Mouse (Mus musculus) adipose tissue, adult 10 weeks (tissue): ENCODE measurements around the gene Mtnr1a. TPM values are rescaled to one million over a fixed set of nuclear protein-coding genes. Genes with fewer than 3 reads are reported as not detected.

Experiments
- polyA plus RNA-seq: library from polyadenylated mRNA; stranded (reverse); fragments of 350-450 nt; fragmentation: Illumina TruSeq; extraction: RNeasy Lipid Tissue Mini Kit (QIAGEN cat#74804); gene quantifications from one replicate; pipeline ENCODE4 v1.2.3, GENCODE M21; 2014; ENCODE audit warnings: low read depth, low replicate concordance

The Mtnr1a gene
- not detected for polyA plus RNA-seq

GRCm38 (mm10) chr8:45068759-45069386, at the start of gene Mtnr1a:
Gene Mtnr1a (plus strand): TSS chr8:45069137.

Other genes starting within 250 kb of the Mtnr1a start
- gene Fat1, start 133.7 kb upstream of the Mtnr1a start, polyA plus RNA-seq = 50.2 TPM
- gene F11, start 192.9 kb downstream of the Mtnr1a start, polyA plus RNA-seq = 0.20 TPM
- gene Klkb1, start 225.7 kb downstream of the Mtnr1a start, polyA plus RNA-seq = 1.1 TPM
- 0.20 TPM for gene Gm45753, start 239.3 kb downstream of the Mtnr1a start, polyA plus RNA-seq